Mouse (Mus musculus) hindbrain, embryonic 11.5 days (tissue): ENCODE measurements around the gene Rab5b. TPM values are rescaled to one million over a fixed set of nuclear protein-coding genes. Genes with fewer than 3 reads are reported as not detected.

Source experiments
- ATAC-seq: fragments of 200-750 bp; cut with Nextera tagmentation; 2 replicates; pipeline ENCODE4 v1.8.0; 2017; ENCODE audit warnings: mild to moderate bottlenecking, moderate TSS enrichment, moderate library complexity; ENCODE audit not compliant: low FRiP score
- DNase-seq: peaks from one replicate; pipeline ENCODE4 v3.0.0-alpha.2; 2015; ENCODE audit warnings: low spot score
- H3K27ac ChIP-seq: fragments of 300-500 bp; sonication (generic); 2 replicates; pipeline ENCODE4 v1.5.1; 2014; ENCODE audit warnings: mild to moderate bottlenecking, low read depth, low read length
- H3K27me3 ChIP-seq: fragments of 300-500 bp; sonication (generic); 2 replicates; pipeline ENCODE4 v1.6.1; 2014; ENCODE audit warnings: mild to moderate bottlenecking, low read length, moderate library complexity, mixed read lengths; ENCODE audit not compliant: control insufficient read depth, insufficient read depth
- H3K36me3 ChIP-seq: fragments of 300-500 bp; sonication (generic); 2 replicates; pipeline ENCODE4 v1.6.1; 2014; ENCODE audit warnings: mild to moderate bottlenecking, low read length, moderate library complexity, mixed read lengths; ENCODE audit not compliant: control insufficient read depth, insufficient read depth
- H3K4me1 ChIP-seq: fragments of 300-500 bp; sonication (generic); replicated peaks from 2 replicates; pipeline ENCODE4 v1.6.1; 2014; ENCODE audit warnings: low read length, mixed read lengths; ENCODE audit not compliant: control insufficient read depth, insufficient read depth
- H3K4me2 ChIP-seq: fragments of 300-500 bp; sonication (generic); replicated peaks from 2 replicates; pipeline ENCODE4 v1.6.1; 2014; ENCODE audit warnings: mild to moderate bottlenecking, low read depth, low read length
- H3K4me3 ChIP-seq: fragments of 300-500 bp; sonication (generic); 2 replicates; pipeline ENCODE4 v1.5.1; 2014; ENCODE audit warnings: low read depth, low read length
- H3K9ac ChIP-seq: fragments of 300-500 bp; sonication (generic); 2 replicates; pipeline ENCODE4 v1.6.1; 2014; ENCODE audit warnings: low read depth, low read length
- H3K9me3 ChIP-seq: fragments of 300-500 bp; sonication (generic); 2 replicates; pipeline ENCODE4 v1.6.1; 2016; ENCODE audit warnings: low read length; ENCODE audit not compliant: control insufficient read depth
- WGBS: fragments of 180-500 bp; shearing (Covaris S2); extraction: QIAGEN DNeasy Blood & Tissue Kit; methylation state at CpG from one replicate; pipeline ENCODE4 v1.1.7; 2014; 5-methylcytosine and 5-hydroxymethylcytosine counted together
- polyA plus RNA-seq: library from polyadenylated mRNA; unstranded; fragments of >200 nt; fragmentation: Nextera tagmentation; extraction: Ambion mirVana; gene quantifications from 2 replicates; pipeline ENCODE4 v1.2.1, GENCODE M21; 2014

Gene Rab5b
- polyA plus RNA-seq, 1 experiment from 2014 or later = 76.0 TPM

- under 1% methylated on average over 55 of the region's 60 CpGs for WGBS
- peak within 1 kb of the TSS; percentile 30; the same call in 1 of the 2 replicates for H3K27ac ChIP-seq
Observed at GRCm38 (mm10) chr10:128673763-128674468, 22.1 kb downstream of the Rab5b start, which contains the start of gene Suox. Suox (minus strand) TSS chr10:128674073.

GRCm38 (mm10) chr10:128671148-128671547, 24.9 kb downstream of the Rab5b start:
- H3K4me3 ChIP-seq = no peak overlapping the region
- no peak overlapping the region for H3K4me2 ChIP-seq
- H3K27ac ChIP-seq = no peak overlapping the region
- no peaks in the 10 kb centered on the region for H3K27me3 ChIP-seq
- ATAC-seq (no peak), DNase-seq (no peak)
- no peak overlapping the region for H3K9ac ChIP-seq
- H3K4me1 ChIP-seq = peaks cover 2% of the 10 kb centered on the region; the same call in 1 of the 2 replicates
- 91% methylated on average over 9 of the region's 9 CpGs for WGBS
- H3K36me3 ChIP-seq = no peaks in the 10 kb centered on the region
- H3K9me3 ChIP-seq = no peaks in the 10 kb centered on the region

More at GRCm38 (mm10) chr10:128673763-128674468, 22.1 kb downstream of the Rab5b start, which contains the start of gene Suox:
- H3K4me3 ChIP-seq = peak within 1 kb of the TSS; percentile 44
- H3K27me3 ChIP-seq = no peaks in the 10 kb centered on the region
- H3K4me1 ChIP-seq = peaks cover 2% of the 10 kb centered on the region; the same call in 1 of the 2 replicates
- ATAC-seq (peak; percentile 95), DNase-seq (peak; percentile 90)
- H3K9ac ChIP-seq = peak within 1 kb of the TSS; percentile 40
- H3K36me3 ChIP-seq = no peaks in the 10 kb centered on the region
- H3K4me2 ChIP-seq = peak within 1 kb of the TSS; percentile 71
- no peaks in the 10 kb centered on the region for H3K9me3 ChIP-seq

DNA sequence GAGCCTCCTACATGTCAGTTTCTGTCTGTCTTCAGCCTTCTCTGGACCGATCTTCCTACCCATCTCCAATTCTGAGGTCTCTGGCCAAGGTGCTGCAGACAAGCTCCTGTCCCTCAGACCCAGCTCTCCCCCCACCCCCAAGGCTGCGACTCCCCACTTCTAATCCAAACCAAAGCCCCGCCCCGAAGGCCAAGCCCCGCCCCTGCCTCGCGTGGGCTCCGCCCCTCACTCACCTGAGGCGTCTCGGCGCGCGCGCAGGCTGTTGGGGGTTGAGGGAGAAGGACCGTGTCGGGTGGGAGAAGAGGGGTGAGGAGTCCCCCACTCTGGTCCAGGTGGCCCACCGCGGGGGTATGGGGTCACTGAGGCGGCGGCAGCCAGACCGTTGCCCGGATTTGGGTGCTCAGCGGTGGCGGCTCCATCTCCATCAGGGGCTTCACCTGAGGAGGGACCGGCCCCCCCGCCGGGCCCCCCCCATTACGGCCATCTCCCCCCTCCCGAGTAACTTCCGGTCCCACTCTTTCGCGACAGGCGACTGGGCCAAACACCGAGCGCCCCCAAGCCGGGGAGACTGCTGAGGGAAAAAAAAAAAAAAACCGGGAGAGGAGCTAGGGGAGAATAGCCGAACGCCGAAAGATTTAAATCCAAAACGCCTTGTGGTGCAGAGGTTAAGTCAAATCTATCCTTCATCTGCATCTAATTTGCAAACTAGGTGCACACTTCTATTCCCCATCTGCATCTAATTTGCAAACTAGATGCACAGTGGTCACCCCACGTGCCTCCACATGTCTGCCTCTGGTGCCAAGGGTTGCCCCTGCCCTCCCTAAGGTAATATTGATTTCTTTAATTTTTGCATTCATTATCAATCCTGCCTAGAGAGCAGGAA, 27.0 kb downstream of the Rab5b start:
- ATAC-seq (peak; percentile 38; the same call in 1 of the 2 replicates), DNase-seq (peak; percentile 62)
- Histone ChIP-seq H3K27ac (peak overlapping the region; percentile 42; the same call in 1 of the 2 replicates), H3K4me1 (peaks cover 2% of the 10 kb centered on the region; the same call in 1 of the 2 replicates), H3K9ac (peak overlapping the region; percentile 70), H3K4me2 (peak overlapping the region; percentile 84), H3K36me3 (no peaks in the 10 kb centered on the region), H3K9me3 (no peaks in the 10 kb centered on the region), H3K27me3 (no peaks in the 10 kb centered on the region), H3K4me3 (peak overlapping the region; percentile 68)
- under 1% methylated on average over 40 of the region's 42 CpGs for WGBS

DNA sequence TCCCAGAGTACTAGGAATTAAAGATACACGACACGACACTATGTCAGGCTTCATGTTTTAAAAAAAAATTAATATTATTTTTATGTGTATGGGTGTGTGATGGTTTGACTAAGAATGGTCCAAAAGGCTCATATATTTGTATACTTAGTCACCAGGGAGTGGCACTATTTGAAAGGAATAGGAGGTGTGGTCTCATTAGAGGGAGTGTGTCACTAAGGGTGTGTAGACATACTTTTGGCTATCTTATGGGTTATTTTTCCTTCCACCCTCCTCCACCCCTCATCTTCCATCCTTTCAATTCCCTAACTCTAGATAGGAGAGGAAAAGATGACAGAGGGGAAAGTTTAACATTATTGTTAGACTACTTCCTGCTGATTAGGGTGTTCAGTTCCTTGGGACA, 30.3 kb downstream of the Rab5b start:
- no peak for DNase-seq
- H3K27me3 ChIP-seq = no peaks in the 10 kb centered on the region
- no peak overlapping the region for H3K27ac ChIP-seq
- H3K9ac ChIP-seq = no peak overlapping the region
- ATAC-seq = no peak
- H3K9me3 ChIP-seq = no peaks in the 10 kb centered on the region
- H3K4me2 ChIP-seq = no peak overlapping the region
- H3K36me3 ChIP-seq = no peaks in the 10 kb centered on the region
- no peaks in the 10 kb centered on the region for H3K4me1 ChIP-seq
- WGBS = 92% methylated on average over 2 of the region's 2 CpGs
- no peak overlapping the region for H3K4me3 ChIP-seq

GRCm38 (mm10) chr10:128665307-128665706, 30.8 kb downstream of the Rab5b start:
- H3K27me3 ChIP-seq = no peaks in the 10 kb centered on the region
- 83% methylated on average over 3 of the region's 3 CpGs for WGBS
- DNase-seq (no peak), ATAC-seq (no peak)
- H3K27ac ChIP-seq = no peak overlapping the region
- no peaks in the 10 kb centered on the region for H3K4me1 ChIP-seq
- no peak overlapping the region for H3K4me3 ChIP-seq
- no peak overlapping the region for H3K9ac ChIP-seq
- H3K9me3 ChIP-seq = no peaks in the 10 kb centered on the region
- H3K36me3 ChIP-seq = no peaks in the 10 kb centered on the region
- H3K4me2 ChIP-seq = no peak overlapping the region

GRCm38 (mm10) chr10:128664808-128665207, 31.3 kb downstream of the Rab5b start:
- H3K9ac ChIP-seq = no peak overlapping the region
- H3K4me2 ChIP-seq = no peak overlapping the region
- no peak overlapping the region for H3K27ac ChIP-seq
- DNase-seq = no peak
- H3K4me3 ChIP-seq = no peak overlapping the region
- no peaks in the 10 kb centered on the region for H3K9me3 ChIP-seq
- 73% methylated on average over 3 of the region's 3 CpGs for WGBS
- H3K4me1 ChIP-seq = no peaks in the 10 kb centered on the region
- H3K36me3 ChIP-seq = no peaks in the 10 kb centered on the region
- ATAC-seq = no peak
- H3K27me3 ChIP-seq = no peaks in the 10 kb centered on the region

DNA sequence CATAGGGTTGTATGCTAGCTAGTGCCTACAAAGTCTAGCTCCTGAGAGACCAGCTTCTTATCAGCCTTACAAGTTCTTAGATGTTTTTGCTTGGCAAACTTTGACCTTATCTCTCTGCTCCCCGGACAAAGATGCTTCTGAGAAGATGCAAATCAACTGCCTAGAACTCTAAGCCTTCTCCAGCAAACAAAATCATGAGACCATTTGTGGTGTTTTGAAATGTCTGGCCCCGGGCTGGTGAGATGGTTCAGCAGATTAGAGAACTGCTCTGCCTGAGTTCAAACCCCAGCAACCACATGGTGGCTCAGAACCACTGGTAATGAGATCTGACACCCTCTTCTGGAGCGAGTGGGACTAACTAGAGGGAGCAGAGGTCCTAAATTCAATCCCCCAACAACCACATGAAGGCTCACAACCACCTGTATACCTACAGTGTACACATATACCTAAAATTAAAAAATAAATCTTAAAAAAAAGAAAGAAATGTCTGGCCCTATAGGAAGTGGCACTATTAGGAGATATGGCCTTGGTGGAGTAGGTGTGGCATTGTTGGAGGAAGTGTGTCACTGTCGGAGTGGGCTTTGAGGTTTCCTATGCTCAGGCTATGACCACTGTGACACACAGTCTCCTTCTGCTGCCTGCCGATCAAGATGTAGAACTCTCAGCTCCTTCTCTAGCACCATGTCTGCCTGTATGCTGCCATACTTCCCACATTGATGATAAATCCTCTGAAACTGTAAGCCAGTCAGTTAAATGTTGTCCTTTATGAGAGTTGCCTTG, 32.4 kb downstream of the Rab5b start:
- no peak overlapping the region for H3K9ac ChIP-seq
- no peaks in the 10 kb centered on the region for H3K9me3 ChIP-seq
- no peak for DNase-seq
- H3K27me3 ChIP-seq = no peaks in the 10 kb centered on the region
- H3K36me3 ChIP-seq = no peaks in the 10 kb centered on the region
- H3K4me3 ChIP-seq = no peak overlapping the region
- no peaks in the 10 kb centered on the region for H3K4me1 ChIP-seq
- H3K4me2 ChIP-seq = no peak overlapping the region
- 71% methylated on average over 5 of the region's 5 CpGs for WGBS
- H3K27ac ChIP-seq = no peak overlapping the region
- no peak for ATAC-seq

DNA sequence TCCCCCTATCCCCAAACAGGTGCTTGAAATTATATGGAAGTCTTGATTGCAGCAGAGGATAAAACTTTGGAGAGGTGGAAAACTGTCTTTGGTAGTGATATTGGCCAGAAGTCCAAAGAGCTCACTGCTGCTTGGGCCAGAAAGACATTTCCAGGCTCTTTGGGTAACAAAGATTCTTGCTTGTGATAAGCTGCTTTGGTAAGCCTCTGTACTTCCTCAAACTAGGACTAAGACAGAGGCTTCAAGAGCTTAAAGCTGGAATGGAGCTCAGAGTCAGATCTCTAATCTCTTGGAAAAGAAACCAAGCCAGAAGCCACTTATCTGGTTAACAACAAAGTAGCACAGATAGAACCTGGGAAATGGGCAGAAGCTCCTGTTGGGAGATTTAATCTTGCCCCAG, 33.6 kb downstream of the Rab5b start:
- Histone ChIP-seq H3K36me3 (no peaks in the 10 kb centered on the region), H3K9me3 (no peaks in the 10 kb centered on the region), H3K4me1 (no peaks in the 10 kb centered on the region), H3K27me3 (no peaks in the 10 kb centered on the region), H3K9ac (no peak overlapping the region), H3K4me2 (no peak overlapping the region), H3K27ac (no peak overlapping the region), H3K4me3 (no peak overlapping the region)
- DNase-seq (no peak), ATAC-seq (no peak)
